ENCODE assay signal across 8 mouse cellular contexts in genomic region chr11:46848221-46848971, GRCm38 (mm10). TPM values are rescaled to one million over a fixed set of nuclear protein-coding genes. Genes with fewer than 3 reads are reported as not detected.
DNase-seq lines count a peak whose midpoint lies in the region; ATAC-seq and TF ChIP-seq lines count a peak whose summit lies in the region.

No protein-coding gene starts in this region.

- no peaks in the 10 kb centered on the region for H3K9me3 ChIP-seq in intestine, embryonic 14.5 days (ENCODE audit: control insufficient read depth, low read length)
- no peaks in the 10 kb centered on the region for H3K9me3 ChIP-seq in midbrain, postnatal 0 days (ENCODE audit: low read length)

- peak; percentile 42 to 50 for DNase-seq in left cerebral cortex, postnatal 14 days (ENCODE audit: low spot score in 2 of 2)
- DNase-seq in left cerebral cortex, adult 18-20 months (ENCODE audit: low spot score in 2 of 2), result no peak
- peak; percentile 64 for DNase-seq in embryo, embryonic 11 days
- peak; percentile 54 for DNase-seq in intestine, embryonic 14.5 days (ENCODE audit: low spot score)
- DNase-seq in midbrain, postnatal 0 days (ENCODE audit: low spot score), result peak; percentile 79
- no peak for DNase-seq in testis, postnatal 10 days (ENCODE audit: low spot score)
- DNase-seq in gastrocnemius, postnatal 36 days, result no peak
- no peak for DNase-seq in adrenal gland, postnatal 36 days

- H3K4me3 ChIP-seq in intestine, embryonic 14.5 days (ENCODE audit: low read depth, low read length), result no peak overlapping the region
- no peak overlapping the region for H3K4me3 ChIP-seq in midbrain, postnatal 0 days (ENCODE audit: low read depth, low read length)

- intact Hi-C loops in left cerebral cortex, postnatal 14 days (cut with DNase I), result loop anchor here (5.0 kb wide), 1 partner anchor 1929 kb away; no protein-coding TSS in a partner anchor
- intact Hi-C loops in gastrocnemius, postnatal 36 days (cut with DNase I), result no loop called here

- ATAC-seq in intestine, embryonic 14.5 days (replicated peaks; ENCODE audit: low FRiP score, low TSS enrichment, low read depth), result no peak
- peak; percentile 66; the same call in 1 of the 2 replicates for ATAC-seq in midbrain, postnatal 0 days (ENCODE audit: low FRiP score)

- TF ChIP-seq CTCF in midbrain, postnatal 0 days (IDR thresholded peaks at IDR 0.05), result peak; percentile 80

- no peak overlapping the region for H3K27ac ChIP-seq in intestine, embryonic 14.5 days (ENCODE audit: low read depth)
- H3K27ac ChIP-seq in midbrain, postnatal 0 days (ENCODE audit: low read depth, low read length), result no peak overlapping the region

- H3K36me3 ChIP-seq in intestine, embryonic 14.5 days (ENCODE audit: control insufficient read depth, insufficient read depth, low read length), result no peaks in the 10 kb centered on the region
- no peaks in the 10 kb centered on the region for H3K36me3 ChIP-seq in midbrain, postnatal 0 days (ENCODE audit: insufficient read depth, low read length)

- no peak overlapping the region for H3K9ac ChIP-seq in intestine, embryonic 14.5 days (ENCODE audit: low read length)
- H3K9ac ChIP-seq in midbrain, postnatal 0 days (replicated peaks; ENCODE audit: low read length, poor library complexity, severe bottlenecking), result no peak overlapping the region

- no peak overlapping the region for H3K4me2 ChIP-seq in intestine, embryonic 14.5 days (ENCODE audit: low read length)
- no peak overlapping the region for H3K4me2 ChIP-seq in midbrain, postnatal 0 days (ENCODE audit: low read depth, low read length, poor library complexity, severe bottlenecking)

- no peaks in the 10 kb centered on the region for H3K4me1 ChIP-seq in intestine, embryonic 14.5 days (replicated peaks; ENCODE audit: control insufficient read depth, insufficient read depth, low read length)
- H3K4me1 ChIP-seq in midbrain, postnatal 0 days (ENCODE audit: insufficient read depth, low read length), result no peaks in the 10 kb centered on the region

- 24% methylated on average over 8 of the region's 8 CpGs for WGBS in intestine, embryonic 14.5 days
- WGBS in midbrain, postnatal 0 days, result 37% methylated on average over 8 of the region's 8 CpGs

- H3K27me3 ChIP-seq in intestine, embryonic 14.5 days (replicated peaks; ENCODE audit: control insufficient read depth, insufficient read depth, low read length), result no peaks in the 10 kb centered on the region
- H3K27me3 ChIP-seq in midbrain, postnatal 0 days (ENCODE audit: insufficient read depth, low read length), result no peaks in the 10 kb centered on the region

RNA-seq across cellular contexts. Expression of gene Timd4, which starts 37.8 kb away (rescaled TPM):
- not detected for total RNA-seq in left cerebral cortex, postnatal 14 days (2021)
- total RNA-seq in left cerebral cortex, adult 18-20 months (2021), result under 1 TPM in 1 of 2 experiments, not detected in 1; 0.14 TPM
- polyA plus RNA-seq in intestine, embryonic 14.5 days (2014; fragmentation: Nextera tagmentation; extraction: Ambion mirVana), result 0.42 and 0.81 TPM in 2 replicates
- total RNA-seq in midbrain, postnatal 0 days (2014; rRNA removed), result not detected in 2 replicates
- polyA plus RNA-seq in midbrain, postnatal 0 days (2015; fragmentation: Nextera tagmentation; extraction: Ambion mirVana), result 0.22 and 0.32 TPM in 2 replicates
- total RNA-seq in gastrocnemius, postnatal 36 days (2021), result under 1 TPM; 0.18 to 0.42 TPM
- 1 to 10 TPM in 1 of 2 experiments, under 1 TPM in 1; 0.53 to 1.3 TPM for total RNA-seq in adrenal gland, postnatal 36 days (2021)

Comparison
In these comparisons a context has a peak if more than half of its experiments do, and no peak if none do; other contexts are left out.
1. DNase-seq: peak in left cerebral cortex, postnatal 14 days (2 of 2), embryo, embryonic 11 days (single experiment), intestine, embryonic 14.5 days (single experiment) and midbrain, postnatal 0 days (single experiment); none in left cerebral cortex, adult 18-20 months (0 of 2), testis, postnatal 10 days (single experiment), gastrocnemius, postnatal 36 days (0 of 2) and adrenal gland, postnatal 36 days (0 of 2).